Mouse (Mus musculus) small intestine, adult 2 months (tissue): Measurements from ENCODE around the gene Rundc1.

Source experiments
- CTCF ChIP-seq: fragments of 200-500 bp; IDR thresholded peaks from 2 replicates; pipeline ENCODE4 v1.5.1; 2012; ENCODE audit warnings: low read depth, mild to moderate bottlenecking, control low read depth, inconsistent platforms, low read length, moderate library complexity, mixed read lengths; ENCODE audit not compliant: insufficient replicate concordance, insufficient read length; ENCODE audit errors: extremely low read depth
- POLR2A ChIP-seq: fragments of 200-500 bp; IDR thresholded peaks from 2 replicates; pipeline ENCODE4 v1.6.1; 2012; ENCODE audit warnings: low read depth, mild to moderate bottlenecking, control low read depth, inconsistent platforms, low read length, moderate library complexity

GRCm38 (mm10) chr11:101472336-101472735 is 47.5 kb downstream of the Rundc1 start:
- TF ChIP-seq CTCF, result no peak
- no peak for TF ChIP-seq POLR2A
